Mouse (Mus musculus): ENCODE measurements around the gene Abca13.

- TF ChIP-seq CTCF (conservative IDR thresholded peaks at IDR 0.05; ENCODE audit: low read length): no peak
- no peak for TF ChIP-seq NANOG (IDR thresholded peaks at IDR 0.05; ENCODE audit: borderline replicate concordance, low read length)
- TF ChIP-seq POU5F1 (IDR thresholded peaks at IDR 0.05; ENCODE audit: borderline replicate concordance, low read length): no peak
Observed at GRCm38 (mm10) chr11:9220501-9220900, 28.8 kb downstream of the Abca13 start.

Data from E14TG2a.4 (cell line).